Mouse (Mus musculus) small intestine, adult 2 months (tissue): ENCODE measurements around the gene Slc45a3.

Source experiments
- CTCF ChIP-seq: fragments of 200-500 bp; IDR thresholded peaks from 2 replicates; pipeline ENCODE4 v1.5.1; 2012; ENCODE audit warnings: low read depth, mild to moderate bottlenecking, control low read depth, inconsistent platforms, low read length, moderate library complexity, mixed read lengths; ENCODE audit not compliant: insufficient replicate concordance, insufficient read length; ENCODE audit errors: extremely low read depth
- POLR2A ChIP-seq: fragments of 200-500 bp; IDR thresholded peaks from 2 replicates; pipeline ENCODE4 v1.6.1; 2012; ENCODE audit warnings: low read depth, mild to moderate bottlenecking, control low read depth, inconsistent platforms, low read length, moderate library complexity

- no peak for TF ChIP-seq POLR2A
- no peak for TF ChIP-seq CTCF
Measured at GRCm38 (mm10) chr1:131973991-131974390, 11.2 kb downstream of the Slc45a3 start.
